Mouse (Mus musculus): Measurements from ENCODE around the gene Krt79. TPM values are rescaled to one million over a fixed set of nuclear protein-coding genes. Genes with fewer than 3 reads are reported as not detected.
A peak's percentile ranks its signal among the peaks of the same experiment; 100 is the strongest.

The Krt79 gene
- polyA plus RNA-seq (2015; fragmentation: Nextera tagmentation; extraction: Ambion mirVana) = 0.23 and 0.27 TPM in 2 replicates

DNA sequence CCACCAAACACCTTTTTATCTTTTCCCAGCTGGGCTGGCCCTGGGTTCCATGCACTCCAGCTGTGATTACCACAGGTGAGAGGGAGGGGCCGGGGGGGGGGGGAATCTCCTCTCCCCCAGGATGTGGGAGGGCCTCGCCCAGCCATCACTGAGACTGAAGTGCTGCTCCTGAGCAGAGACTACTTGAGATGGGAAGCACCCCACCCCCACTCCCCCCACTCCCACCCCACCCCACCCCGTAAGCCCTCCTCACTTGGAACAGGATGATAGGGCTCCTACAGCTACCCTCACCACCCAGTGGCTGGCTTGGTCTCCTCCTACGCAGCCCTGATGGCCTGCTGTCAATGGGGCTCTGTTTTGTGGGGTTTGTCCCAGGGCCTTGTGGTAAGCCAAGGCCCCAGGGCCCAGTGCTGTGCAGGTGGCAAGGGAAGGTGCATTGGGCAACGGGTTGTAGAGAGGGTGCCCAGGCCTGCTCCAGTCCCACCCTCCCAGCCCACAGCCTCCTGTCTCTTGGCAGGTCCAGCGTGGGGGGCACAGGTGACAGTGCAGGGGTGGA is at the start of gene Krt79:
TSS of gene Krt79 (minus strand) at position 51 of the 556 bp plus-strand sequence.
- WGBS = 70% methylated on average over 6 of the region's 6 CpGs
- Histone ChIP-seq H3K4me3 (replicated peaks) (no peak within 1 kb of the TSS), H3K4me2 (no peak within 1 kb of the TSS), H3K27ac (replicated peaks) (no peak within 1 kb of the TSS), H3K36me3 (no peaks in the 10 kb centered on the region), H3K9me3 (replicated peaks) (no peaks in the 10 kb centered on the region), H3K4me1 (no peaks in the 10 kb centered on the region), H3K27me3 (replicated peaks) (no peaks in the 10 kb centered on the region), H3K9ac (replicated peaks) (no peak within 1 kb of the TSS)
- ATAC-seq (ENCODE audit: low FRiP score) = no peak

DNA sequence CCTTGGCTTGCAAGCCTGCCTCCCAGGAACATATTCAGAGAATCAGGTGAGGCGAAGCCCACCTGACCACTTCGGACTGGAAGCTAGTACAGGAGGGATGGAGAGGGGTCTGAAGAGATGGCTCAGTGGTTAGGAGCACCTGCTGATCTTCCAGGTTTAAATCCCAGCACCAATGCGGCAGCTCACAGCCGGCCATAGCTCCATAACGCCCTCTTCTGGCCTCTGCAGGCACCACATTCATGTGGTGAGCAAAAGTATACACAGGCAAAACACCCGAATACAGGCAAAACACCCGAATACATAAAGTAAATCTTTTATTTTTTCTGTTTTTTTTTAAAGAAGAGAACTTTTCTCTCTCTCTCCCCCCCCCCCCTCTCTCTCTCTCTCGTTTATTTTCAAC is 48.6 kb upstream of the Krt79 start:
- Histone ChIP-seq H3K27me3 (replicated peaks) (peaks cover 14% of the 10 kb centered on the region; the same call in 1 of the 2 replicates), H3K4me1 (peaks cover 13% of the 10 kb centered on the region), H3K4me3 (replicated peaks) (no peak overlapping the region), H3K36me3 (no peaks in the 10 kb centered on the region), H3K4me2 (no peak overlapping the region), H3K27ac (replicated peaks) (no peak overlapping the region), H3K9me3 (replicated peaks) (no peaks in the 10 kb centered on the region), H3K9ac (replicated peaks) (no peak overlapping the region)
- ATAC-seq (ENCODE audit: low FRiP score) = no peak
- WGBS = 62% methylated on average over 8 of the region's 8 CpGs

DNA sequence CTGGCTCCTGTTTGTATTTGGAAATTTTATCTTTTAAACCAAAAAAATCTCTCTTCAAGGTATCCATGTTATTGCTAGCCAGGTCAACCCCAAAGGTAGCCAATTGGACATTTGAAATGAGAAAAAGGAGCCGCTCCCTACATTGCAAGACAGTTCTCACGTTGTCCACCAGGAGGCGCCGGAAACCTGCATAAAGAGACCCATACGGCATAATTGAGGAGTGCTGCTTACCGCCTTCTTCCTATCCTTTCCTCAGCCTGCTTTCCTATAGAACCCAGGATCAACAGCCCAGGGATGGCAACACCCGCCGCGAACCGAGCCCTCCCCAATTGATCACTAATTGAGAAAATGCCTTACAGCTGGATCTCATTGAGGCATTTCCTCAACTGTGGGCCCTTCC is 48.0 kb upstream of the Krt79 start:
- no peaks in the 10 kb centered on the region for H3K36me3 ChIP-seq
- ATAC-seq (ENCODE audit: low FRiP score) = no peak
- peaks cover 14% of the 10 kb centered on the region for H3K4me1 ChIP-seq
- no peak overlapping the region for H3K9ac ChIP-seq (replicated peaks)
- peaks cover 14% of the 10 kb centered on the region; the same call in 1 of the 2 replicates for H3K27me3 ChIP-seq (replicated peaks)
- H3K4me2 ChIP-seq = peak overlapping the region; percentile 39
- 1% methylated on average over 10 of the region's 10 CpGs for WGBS
- no peaks in the 10 kb centered on the region for H3K9me3 ChIP-seq (replicated peaks)
- no peak overlapping the region for H3K4me3 ChIP-seq (replicated peaks)
- H3K27ac ChIP-seq (replicated peaks) = no peak overlapping the region

DNA sequence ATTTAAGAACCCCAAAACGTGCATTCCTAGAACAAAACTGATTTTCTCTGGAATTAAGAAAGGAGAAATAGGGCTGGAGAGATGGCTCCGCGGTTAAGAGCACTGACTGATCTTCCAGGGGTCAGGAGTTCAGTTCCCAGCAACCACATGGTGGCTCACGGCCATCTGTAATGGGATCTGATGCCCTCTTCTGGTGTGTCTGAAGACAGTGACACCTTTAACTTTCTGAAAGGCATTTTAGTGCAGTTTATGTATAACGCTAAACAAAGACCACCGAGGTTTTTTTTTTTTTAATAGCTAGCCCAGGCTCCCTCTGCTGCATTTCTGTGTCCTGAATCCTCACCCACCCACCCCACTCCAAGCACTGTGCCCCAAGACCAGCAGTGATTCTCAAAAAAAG is 44.6 kb upstream of the Krt79 start:
- no peak for ATAC-seq (ENCODE audit: low FRiP score)
- Histone ChIP-seq H3K36me3 (no peaks in the 10 kb centered on the region), H3K27me3 (replicated peaks) (peaks cover 11% of the 10 kb centered on the region; the same call in 1 of the 2 replicates), H3K4me3 (replicated peaks) (no peak overlapping the region), H3K4me1 (peaks cover 14% of the 10 kb centered on the region), H3K27ac (replicated peaks) (peak overlapping the region; percentile 60), H3K9me3 (replicated peaks) (no peaks in the 10 kb centered on the region), H3K4me2 (peak overlapping the region; percentile 62), H3K9ac (replicated peaks) (no peak overlapping the region)
- 23% methylated on average over 6 of the region's 6 CpGs for WGBS

DNA sequence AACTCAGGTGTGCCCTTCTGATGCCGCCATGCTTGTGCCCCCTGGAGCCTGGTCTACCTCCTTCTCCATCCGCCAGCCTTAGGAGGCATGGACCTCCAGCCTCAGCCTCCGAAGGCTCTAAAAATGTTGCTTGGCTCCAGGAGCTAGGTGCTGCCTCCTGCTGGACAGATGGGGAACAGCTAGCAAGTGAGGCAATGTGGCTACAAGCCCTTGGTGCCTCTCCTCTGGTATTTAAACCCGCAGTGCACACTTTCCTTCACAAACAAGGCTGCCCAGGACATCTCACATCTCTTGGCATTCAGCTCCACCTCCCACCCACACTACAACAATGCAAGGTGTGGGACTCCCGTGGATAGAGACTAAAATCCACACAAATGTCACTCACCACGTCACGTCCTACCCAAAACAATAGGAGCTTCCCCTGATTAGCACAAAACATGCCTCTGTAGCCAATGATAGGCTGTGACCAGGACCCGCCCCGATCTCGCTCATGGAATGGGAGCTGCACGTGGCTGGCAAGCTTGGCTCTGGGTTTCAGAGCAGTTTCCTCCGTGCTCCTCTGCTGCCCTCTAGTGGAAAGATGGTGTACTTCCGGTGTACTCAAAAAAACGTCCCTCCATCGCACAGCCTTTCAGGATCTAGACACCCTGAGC is 44.0 kb upstream of the Krt79 start:
- peak overlapping the region; percentile 87 for H3K27ac ChIP-seq (replicated peaks)
- peak overlapping the region; percentile 34 for H3K4me3 ChIP-seq (replicated peaks)
- H3K9me3 ChIP-seq (replicated peaks) = no peaks in the 10 kb centered on the region
- WGBS = 3% methylated on average over 15 of the region's 15 CpGs
- H3K9ac ChIP-seq (replicated peaks) = peak overlapping the region; percentile 31; the same call in 1 of the 2 replicates
- H3K36me3 ChIP-seq = no peaks in the 10 kb centered on the region
- peaks cover 14% of the 10 kb centered on the region for H3K4me1 ChIP-seq
- peak; percentile 96 for ATAC-seq (ENCODE audit: low FRiP score)
- peak overlapping the region; percentile 62 for H3K4me2 ChIP-seq
- peaks cover 11% of the 10 kb centered on the region; the same call in 1 of the 2 replicates for H3K27me3 ChIP-seq (replicated peaks)

DNA sequence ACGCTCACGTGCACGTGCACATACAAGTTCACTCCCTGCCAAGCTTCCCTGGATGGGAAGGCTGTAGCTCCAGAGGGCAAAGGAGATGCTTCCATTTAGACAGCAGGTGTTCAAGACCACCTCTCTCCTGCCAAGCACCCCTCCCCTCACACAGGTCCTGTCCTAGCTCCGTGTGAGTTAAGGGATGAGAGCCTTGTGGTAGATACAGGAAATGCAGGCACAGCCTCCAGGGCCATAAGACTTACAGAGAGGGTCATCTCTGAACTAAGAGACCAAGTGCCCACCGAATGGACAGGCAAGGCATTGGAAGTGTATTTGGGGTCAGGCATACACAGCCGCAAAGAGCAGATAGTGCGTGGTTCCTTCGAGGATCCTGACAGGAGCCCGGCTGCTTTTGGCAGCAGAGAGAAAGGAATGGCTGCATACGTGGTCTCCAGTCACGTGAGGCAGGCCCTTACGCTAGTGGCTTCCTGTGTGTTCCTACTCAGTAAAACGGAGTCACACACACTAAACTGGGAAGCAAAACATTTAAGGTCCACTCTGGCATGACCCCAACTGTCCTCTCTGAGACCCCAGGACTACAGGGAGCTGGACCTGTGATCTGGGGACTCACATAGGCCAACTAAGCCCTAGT is 43.3 kb upstream of the Krt79 start:
- peak overlapping the region; percentile 62 for H3K4me2 ChIP-seq
- peak overlapping the region; percentile 34 for H3K4me3 ChIP-seq (replicated peaks)
- no peak overlapping the region for H3K9ac ChIP-seq (replicated peaks)
- peaks cover 13% of the 10 kb centered on the region for H3K4me1 ChIP-seq
- H3K27me3 ChIP-seq (replicated peaks) = peaks cover 11% of the 10 kb centered on the region; the same call in 1 of the 2 replicates
- no peaks in the 10 kb centered on the region for H3K36me3 ChIP-seq
- WGBS = 81% methylated on average over 13 of the region's 13 CpGs
- ATAC-seq (ENCODE audit: low FRiP score) = no peak
- no peaks in the 10 kb centered on the region for H3K9me3 ChIP-seq (replicated peaks)
- H3K27ac ChIP-seq (replicated peaks) = peak overlapping the region; percentile 87

DNA sequence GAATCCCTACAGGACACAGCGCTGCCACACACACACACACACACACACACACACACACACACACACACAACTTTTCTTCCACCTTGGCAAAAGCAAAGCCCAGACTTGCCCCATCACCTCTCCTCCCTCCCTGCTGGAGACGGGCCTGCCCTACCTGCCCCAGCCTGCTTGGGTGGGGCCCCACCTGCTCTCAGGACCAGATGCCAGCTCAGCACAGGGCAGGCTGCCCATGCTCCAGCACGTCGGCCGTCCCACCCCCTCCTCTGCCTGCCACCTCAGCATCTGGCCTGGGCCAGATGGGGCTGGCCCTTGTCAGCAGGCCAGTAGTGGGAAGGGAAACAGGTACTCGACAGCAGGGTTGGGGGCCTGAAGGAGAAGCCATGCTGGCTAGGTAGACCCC is 40.7 kb upstream of the Krt79 start:
- 80% methylated on average over 6 of the region's 6 CpGs for WGBS
- no peak overlapping the region for H3K27ac ChIP-seq (replicated peaks)
- no peaks in the 10 kb centered on the region for H3K9me3 ChIP-seq (replicated peaks)
- H3K36me3 ChIP-seq = no peaks in the 10 kb centered on the region
- H3K4me3 ChIP-seq (replicated peaks) = no peak overlapping the region
- no peak overlapping the region for H3K4me2 ChIP-seq
- no peak for ATAC-seq (ENCODE audit: low FRiP score)
- no peak overlapping the region for H3K9ac ChIP-seq (replicated peaks)
- peaks cover 2% of the 10 kb centered on the region; the same call in 1 of the 2 replicates for H3K27me3 ChIP-seq (replicated peaks)
- peaks cover 29% of the 10 kb centered on the region for H3K4me1 ChIP-seq

DNA sequence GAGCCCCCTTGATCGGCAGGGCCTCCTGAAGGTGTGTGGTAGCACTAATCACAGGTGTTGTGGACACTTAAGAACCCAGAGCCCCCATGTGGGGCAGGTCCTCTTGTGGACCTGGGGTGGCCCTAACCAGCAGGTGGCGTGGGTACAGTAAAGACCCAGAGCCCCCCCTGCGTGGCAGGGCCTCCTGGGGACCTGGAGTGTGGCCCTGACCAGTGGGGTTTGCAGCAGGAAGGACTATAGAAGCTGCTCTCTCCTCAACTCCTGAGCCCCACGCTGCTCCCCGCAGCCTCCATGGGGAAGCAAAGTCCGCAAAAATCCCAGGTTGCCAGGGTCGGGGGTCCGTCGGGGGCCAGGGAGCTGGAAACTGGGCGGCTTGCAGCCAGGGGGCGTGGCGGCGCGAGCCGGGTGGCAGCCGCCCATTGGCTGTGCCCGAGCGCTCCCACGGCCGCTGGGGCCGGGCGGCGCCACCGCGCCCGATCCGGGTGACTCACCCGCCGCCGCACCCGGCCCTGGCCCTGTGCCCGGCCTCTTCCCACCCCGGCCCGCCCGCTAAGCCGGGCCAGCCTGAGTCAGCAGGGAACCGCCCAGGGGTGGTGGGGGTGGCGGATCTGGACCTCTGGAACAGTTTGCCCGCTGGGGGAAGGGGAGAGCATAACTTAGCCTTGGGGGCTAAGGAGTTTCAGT is 37.1 kb upstream of the Krt79 start:
- peaks cover 4% of the 10 kb centered on the region; the same call in 1 of the 2 replicates for H3K27me3 ChIP-seq (replicated peaks)
- H3K4me1 ChIP-seq = peaks cover 28% of the 10 kb centered on the region
- H3K4me3 ChIP-seq (replicated peaks) = peak overlapping the region; percentile 41
- peak overlapping the region; percentile 54; the same call in 1 of the 2 replicates for H3K27ac ChIP-seq (replicated peaks)
- peak; percentile 62 for ATAC-seq (ENCODE audit: low FRiP score)
- H3K9me3 ChIP-seq (replicated peaks) = no peaks in the 10 kb centered on the region
- peak overlapping the region; percentile 92 for H3K4me2 ChIP-seq
- 3% methylated on average over 39 of the region's 39 CpGs for WGBS
- peak overlapping the region; percentile 54 for H3K9ac ChIP-seq (replicated peaks)
- no peaks in the 10 kb centered on the region for H3K36me3 ChIP-seq

DNA sequence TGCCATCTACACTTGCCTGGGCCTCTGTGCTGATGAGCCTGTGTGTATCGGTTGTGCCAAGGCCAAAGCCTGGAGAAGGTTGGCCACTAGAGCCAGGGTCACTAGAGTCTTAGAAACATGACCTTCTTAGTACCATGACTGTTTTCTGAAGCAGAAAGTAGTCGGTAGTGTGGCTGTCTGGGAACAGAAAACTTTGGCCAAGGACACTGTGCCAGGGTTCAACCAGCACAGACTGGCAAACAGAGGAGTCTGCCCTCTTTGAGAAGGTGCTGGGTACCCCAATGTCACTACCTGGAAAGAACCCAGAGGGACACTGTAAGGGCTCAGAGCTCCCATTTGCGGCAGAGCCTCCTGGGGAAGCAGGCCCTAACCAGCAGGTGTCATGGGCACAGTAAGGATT is 36.5 kb upstream of the Krt79 start:
- Histone ChIP-seq H3K4me2 (peak overlapping the region; percentile 92), H3K4me1 (peaks cover 28% of the 10 kb centered on the region), H3K27me3 (replicated peaks) (peaks cover 4% of the 10 kb centered on the region; the same call in 1 of the 2 replicates), H3K36me3 (no peaks in the 10 kb centered on the region), H3K27ac (replicated peaks) (peak overlapping the region; percentile 54; the same call in 1 of the 2 replicates), H3K4me3 (replicated peaks) (no peak overlapping the region), H3K9me3 (replicated peaks) (no peaks in the 10 kb centered on the region), H3K9ac (replicated peaks) (no peak overlapping the region)
- no peak for ATAC-seq (ENCODE audit: low FRiP score)
- 49% methylated on average over 3 of the region's 3 CpGs for WGBS

DNA sequence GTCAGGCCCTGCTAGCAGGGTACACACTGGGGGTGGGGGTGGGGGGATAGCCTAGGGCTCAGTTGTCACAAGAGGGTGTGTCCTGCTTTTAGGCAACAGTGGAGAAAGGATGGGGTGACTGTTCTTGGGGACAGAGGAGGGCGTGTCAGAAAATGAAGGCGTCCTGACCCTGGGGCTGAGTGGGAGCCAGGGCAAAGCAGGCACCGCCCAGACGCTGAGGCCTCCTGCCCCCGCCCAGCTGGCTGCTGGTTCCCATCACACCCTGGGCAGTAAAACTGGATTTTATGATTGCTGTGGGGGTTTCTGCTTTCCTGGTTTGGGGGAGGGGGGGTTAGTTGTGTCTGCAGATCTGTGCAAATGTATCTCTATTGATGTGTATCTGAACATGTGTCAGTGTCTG is 35.9 kb upstream of the Krt79 start:
- H3K4me3 ChIP-seq (replicated peaks) = no peak overlapping the region
- H3K9ac ChIP-seq (replicated peaks) = no peak overlapping the region
- H3K36me3 ChIP-seq = no peaks in the 10 kb centered on the region
- 36% methylated on average over 5 of the region's 5 CpGs for WGBS
- H3K4me2 ChIP-seq = no peak overlapping the region
- H3K4me1 ChIP-seq = peaks cover 28% of the 10 kb centered on the region
- peaks cover 5% of the 10 kb centered on the region; the same call in 1 of the 2 replicates for H3K27me3 ChIP-seq (replicated peaks)
- no peak for ATAC-seq (ENCODE audit: low FRiP score)
- no peak overlapping the region for H3K27ac ChIP-seq (replicated peaks)
- no peaks in the 10 kb centered on the region for H3K9me3 ChIP-seq (replicated peaks)

DNA sequence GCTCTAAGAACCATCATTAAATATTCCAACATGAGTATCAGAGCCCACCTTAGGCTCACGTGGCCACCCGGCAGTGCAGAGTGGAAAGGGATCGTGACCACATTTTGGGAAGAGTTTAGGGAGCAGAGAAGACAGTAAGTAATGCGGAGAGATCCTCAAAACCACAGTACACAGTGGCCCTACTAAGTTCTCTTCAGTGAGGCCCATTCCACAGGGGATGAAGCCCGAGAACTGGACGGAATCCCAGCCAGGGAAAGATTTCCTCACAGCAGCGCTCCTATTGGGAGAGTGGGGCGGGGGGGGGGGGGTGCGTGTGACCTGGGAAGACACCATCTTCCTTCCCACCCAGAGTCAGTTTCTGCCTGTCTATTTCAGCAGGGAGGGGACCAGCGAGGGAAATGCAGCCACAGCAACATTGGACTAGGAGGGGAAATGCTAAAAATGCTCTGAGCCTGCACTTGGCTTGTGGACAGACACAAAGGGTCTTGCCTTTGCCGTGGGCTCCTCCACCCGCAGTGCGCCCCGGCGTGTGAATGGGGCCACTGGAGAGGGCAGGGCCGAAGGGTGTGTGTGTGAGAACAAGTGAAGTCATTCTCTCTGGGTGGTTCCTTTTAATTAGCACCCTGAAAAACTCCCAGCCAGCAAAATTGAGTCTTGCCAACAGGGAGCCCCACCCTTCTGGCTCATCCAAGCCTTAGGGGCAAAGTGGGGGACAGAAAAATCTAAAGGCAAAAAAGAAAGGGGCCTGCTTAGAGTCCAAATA is 34.1 kb upstream of the Krt79 start:
- Histone ChIP-seq H3K9ac (replicated peaks) (no peak overlapping the region), H3K9me3 (replicated peaks) (no peaks in the 10 kb centered on the region), H3K27ac (replicated peaks) (no peak overlapping the region), H3K4me3 (replicated peaks) (no peak overlapping the region), H3K4me1 (peaks cover 28% of the 10 kb centered on the region), H3K4me2 (no peak overlapping the region), H3K27me3 (replicated peaks) (peaks cover 7% of the 10 kb centered on the region; the same call in 1 of the 2 replicates), H3K36me3 (no peaks in the 10 kb centered on the region)
- WGBS = 62% methylated on average over 16 of the region's 16 CpGs
- no peak for ATAC-seq (ENCODE audit: low FRiP score)

All from neural tube, embryonic 15.5 days (tissue).